In genomic region chr15:81225732-81226131, GRCm38 (mm10) we compare ENCODE assay signal across 28 mouse cellular contexts. TPM values are rescaled to one million over a fixed set of nuclear protein-coding genes. Genes with fewer than 3 reads are reported as not detected.
DNase-seq lines count a peak whose midpoint lies in the region; ATAC-seq and TF ChIP-seq lines count a peak whose summit lies in the region.
"Had no signal": no experiment of that assay in that cellular context is flagged by ENCODE, and none has a peak within 500 bp of the region (broad histone marks: within the 10 kb centered on the region; RNA-seq: fewer than 3 reads in every experiment).

No protein-coding gene starts in this region.

- no peaks in the 10 kb centered on the region for H3K27me3 ChIP-seq in midbrain, embryonic 11.5 days (ENCODE audit: control insufficient read depth, insufficient read depth, low read length)
- H3K27me3 ChIP-seq in midbrain, embryonic 10.5 days (ENCODE audit: low read depth, poor library complexity, severe bottlenecking): no peaks in the 10 kb centered on the region
- H3K27me3 ChIP-seq in myocyte (ENCODE audit: control insufficient read depth, insufficient read depth, insufficient read length): no peaks in the 10 kb centered on the region
- no peaks in the 10 kb centered on the region for H3K27me3 ChIP-seq in forebrain, embryonic 12.5 days
- H3K27me3 ChIP-seq: forebrain, embryonic 13.5 days; hindbrain, embryonic 12.5 days; hindbrain, embryonic 15.5 days had no signal

- H3K4me1 ChIP-seq in midbrain, embryonic 11.5 days (ENCODE audit: control insufficient read depth, insufficient read depth, low read length): peaks cover 3% of the 10 kb centered on the region; the same call in 1 of the 2 replicates
- H3K4me1 ChIP-seq in midbrain, embryonic 10.5 days: peaks cover 20% of the 10 kb centered on the region
- peaks cover 6% of the 10 kb centered on the region; the same call in 1 of the 2 replicates for H3K4me1 ChIP-seq in forebrain, embryonic 12.5 days
- H3K4me1 ChIP-seq: heart, embryonic 13.5 days; hindbrain, embryonic 15.5 days had no signal

- no peaks in the 10 kb centered on the region for H3K9me3 ChIP-seq in midbrain, embryonic 11.5 days (ENCODE audit: control insufficient read depth, low read length)
- H3K9me3 ChIP-seq in midbrain, embryonic 10.5 days (replicated peaks): no peaks in the 10 kb centered on the region
- no peaks in the 10 kb centered on the region for H3K9me3 ChIP-seq in forebrain, embryonic 12.5 days
- H3K9me3 ChIP-seq: forebrain, embryonic 13.5 days; heart, embryonic 10.5 days; heart, embryonic 13.5 days; hindbrain, embryonic 12.5 days; hindbrain, embryonic 15.5 days had no signal

- no peak for DNase-seq in gastrocnemius, adult 2 months
- no peak for DNase-seq in gastrocnemius, adult 18-20 months (ENCODE audit: low spot score)
- peak; percentile 72 for DNase-seq in midbrain, embryonic 11.5 days (ENCODE audit: low spot score, missing footprints)
- no peak for DNase-seq in midbrain, embryonic 10.5 days (ENCODE audit: low spot score)
- DNase-seq: adrenal gland, adult 2 months; adrenal gland, postnatal 14 days; B cell, adult 2 months; cerebellum, adult 11 months; cerebellum, adult 2 months; cerebellum, adult 9-11 months; cerebellum, postnatal 25 days; embryo, embryonic 11 days; gastrocnemius, postnatal 25 days; heart, adult 2 months had no signal

- ATAC-seq in midbrain, embryonic 11.5 days (ENCODE audit: low FRiP score): no peak
- no peak for ATAC-seq in forebrain, embryonic 12.5 days (ENCODE audit: low FRiP score)
- ATAC-seq: CD4-positive, CD25-positive, alpha-beta regulatory T cell, adult 4 months; forebrain, embryonic 13.5 days; forebrain, embryonic 16.5 days; intestine, postnatal 0 days had no signal

- H3K4me3 ChIP-seq in gastrocnemius, adult 2 months: no peak overlapping the region
- no peak overlapping the region for H3K4me3 ChIP-seq in midbrain, embryonic 11.5 days (ENCODE audit: low read depth, low read length)
- no peak overlapping the region for H3K4me3 ChIP-seq in midbrain, embryonic 10.5 days
- no peak overlapping the region for H3K4me3 ChIP-seq in myocyte
- no peak overlapping the region for H3K4me3 ChIP-seq in forebrain, embryonic 12.5 days (replicated peaks)
- H3K4me3 ChIP-seq: erythroblast, embryonic 14.5 days; forebrain, embryonic 13.5 days; heart, adult 2 months; heart, embryonic 10.5 days; heart, embryonic 13.5 days; hindbrain, embryonic 12.5 days; hindbrain, embryonic 15.5 days had no signal

- no peaks in the 10 kb centered on the region for H3K36me3 ChIP-seq in midbrain, embryonic 11.5 days (ENCODE audit: control insufficient read depth, insufficient read depth, low read length)
- H3K36me3 ChIP-seq in midbrain, embryonic 10.5 days: no peaks in the 10 kb centered on the region
- no peaks in the 10 kb centered on the region for H3K36me3 ChIP-seq in myocyte (ENCODE audit: control insufficient read depth, insufficient read depth)
- H3K36me3 ChIP-seq in forebrain, embryonic 12.5 days (replicated peaks): no peaks in the 10 kb centered on the region
- H3K36me3 ChIP-seq: heart, embryonic 10.5 days; heart, embryonic 13.5 days; hindbrain, embryonic 12.5 days; hindbrain, embryonic 15.5 days had no signal

- H3K9ac ChIP-seq in midbrain, embryonic 11.5 days (ENCODE audit: low read length): no peak overlapping the region
- H3K9ac ChIP-seq in forebrain, embryonic 12.5 days: no peak overlapping the region
- H3K9ac ChIP-seq: forebrain, embryonic 13.5 days; heart, embryonic 13.5 days; hindbrain, embryonic 12.5 days; hindbrain, embryonic 15.5 days had no signal

- no peaks in the 10 kb centered on the region for H3K79me2 ChIP-seq in myocyte (ENCODE audit: control insufficient read depth, insufficient read depth)

- no peak overlapping the region for H3K4me2 ChIP-seq in midbrain, embryonic 11.5 days
- H3K4me2 ChIP-seq in myocyte (ENCODE audit: low read depth): peak overlapping the region; percentile 25
- H3K4me2 ChIP-seq in forebrain, embryonic 12.5 days: no peak overlapping the region
- H3K4me2 ChIP-seq: forebrain, embryonic 13.5 days; heart, embryonic 13.5 days; hindbrain, embryonic 12.5 days; hindbrain, embryonic 15.5 days had no signal

- TF ChIP-seq CTCF in gastrocnemius, adult 2 months (IDR thresholded peaks at IDR 0.05): no peak

- H3K27ac ChIP-seq in gastrocnemius, adult 2 months: peak overlapping the region; percentile 69
- H3K27ac ChIP-seq in midbrain, embryonic 11.5 days (ENCODE audit: low read depth, low read length): no peak overlapping the region
- no peak overlapping the region for H3K27ac ChIP-seq in midbrain, embryonic 10.5 days (replicated peaks)
- H3K27ac ChIP-seq in forebrain, embryonic 12.5 days: no peak overlapping the region
- H3K27ac ChIP-seq: forebrain, embryonic 13.5 days; heart, adult 2 months; heart, embryonic 10.5 days; heart, embryonic 13.5 days; hindbrain, embryonic 12.5 days; hindbrain, embryonic 15.5 days had no signal

- WGBS in midbrain, embryonic 11.5 days: 85% methylated on average over 6 of the region's 6 CpGs
- WGBS in midbrain, embryonic 10.5 days: 84% methylated on average over 6 of the region's 6 CpGs
- WGBS in forebrain, embryonic 12.5 days: 85% methylated on average over 6 of the region's 6 CpGs

- no peak for TF ChIP-seq POLR2A in myocyte (IDR thresholded peaks at IDR 0.05; ENCODE audit: insufficient read length, low read depth)

- no peak overlapping the region for H3ac ChIP-seq in myocyte (ENCODE audit: control insufficient read depth, insufficient read length)

- intact Hi-C loops in gastrocnemius, adult 2 months (cut with DNase I): no loop called here

TF ChIP-seq in myocyte, 11 proteins besides CTCF, POLR2A, EP300 and RAD21:
- TF ChIP-seq TCF12 (IDR thresholded peaks at IDR 0.05; ENCODE audit: insufficient read depth, poor library complexity, severe bottlenecking): no peak
- no peak for TF ChIP-seq USF1 (IDR thresholded peaks at IDR 0.05; ENCODE audit: low read depth)
- no peak for TF ChIP-seq E2F4 (IDR thresholded peaks at IDR 0.05; ENCODE audit: insufficient read depth)
- no peak for TF ChIP-seq REST (IDR thresholded peaks at IDR 0.05; ENCODE audit: insufficient read depth, insufficient read length)
- no peak for TF ChIP-seq POLR2AphosphoS2 (IDR thresholded peaks at IDR 0.05; ENCODE audit: insufficient read length, low read depth)
- peak in 2 of 3 experiments; percentile 13 to 64 for TF ChIP-seq MYOD1 (IDR thresholded peaks at IDR 0.05; ENCODE audit: control insufficient read depth in 1 of 3, insufficient read length in 2 of 3, low read depth in 2 of 3)
- no peak for TF ChIP-seq MAX (IDR thresholded peaks at IDR 0.05; ENCODE audit: low read depth)
TF ChIP-seq in myocyte: peak in this region for 1.

RNA-seq across cellular contexts. Expression of gene Mchr1, which starts 9.6 kb away (rescaled TPM):
- total RNA-seq in gastrocnemius, adult 2 months (2021): 1 to 10 TPM; 3.2 to 5.5 TPM
- total RNA-seq in gastrocnemius, adult 18-20 months (2021): 1 to 10 TPM; 1.5 to 3.3 TPM
- 0.44 and 0.74 TPM in 2 replicates for polyA plus RNA-seq in midbrain, embryonic 11.5 days (2014; fragmentation: Nextera tagmentation; extraction: Ambion mirVana)
- polyA plus RNA-seq in midbrain, embryonic 10.5 days (2016; fragmentation: Nextera tagmentation; extraction: Ambion mirVana): 0.43 and 1.0 TPM in 2 replicates
- polyA plus RNA-seq in myocyte (2012; fragmentation: generic; extraction: Trizol): 0.44 TPM
- 0.36 and 0.72 TPM in 2 replicates for polyA plus RNA-seq in forebrain, embryonic 12.5 days (2016; fragmentation: Nextera tagmentation; extraction: Ambion mirVana)
- total RNA-seq: heart, adult 2 months; heart, postnatal 25 days; hematopoietic stem cell, adult 5-6 weeks; MEL had no signal
- polyA plus RNA-seq: CD4-positive, CD25-positive, alpha-beta regulatory T cell, adult 4 months; erythroblast, embryonic 14.5 days; heart, adult 2 months had no signal

RNA-seq across cellular contexts. Expression of gene Mrtfa, which starts 35.2 kb away (rescaled TPM):
- 10 to 100 TPM; 18.8 to 28.1 TPM for total RNA-seq in gastrocnemius, adult 2 months (2021)
- 10 to 100 TPM; 17.5 to 17.7 TPM for total RNA-seq in gastrocnemius, adult 18-20 months (2021)
- polyA plus RNA-seq in midbrain, embryonic 11.5 days (2014; fragmentation: Nextera tagmentation; extraction: Ambion mirVana): 20.7 and 21.8 TPM in 2 replicates
- 20.5 and 23.0 TPM in 2 replicates for polyA plus RNA-seq in midbrain, embryonic 10.5 days (2016; fragmentation: Nextera tagmentation; extraction: Ambion mirVana)
- 36.0 TPM for polyA plus RNA-seq in myocyte (2012; fragmentation: generic; extraction: Trizol)
- 25.7 and 27.9 TPM in 2 replicates for polyA plus RNA-seq in forebrain, embryonic 12.5 days (2016; fragmentation: Nextera tagmentation; extraction: Ambion mirVana)
